Mouse (Mus musculus): ENCODE data around the gene Klf6. TPM values are rescaled to one million over a fixed set of nuclear protein-coding genes. Genes with fewer than 3 reads are reported as not detected.

Klf6 gene
- polyA plus RNA-seq, 1 experiment from 2014 or later = 74.9 TPM

- DNase-seq (ENCODE audit: low spot score) = peak; percentile 34
These were observed 1.5 kb downstream of the Klf6 start for GRCm38 (mm10) chr13:5862626-5863407.

- DNase-seq (ENCODE audit: low spot score) = peak; percentile 17
These were observed 2.2 kb downstream of the Klf6 start for GRCm38 (mm10) chr13:5863408-5863891.

GRCm38 (mm10) chr13:5864265-5865097, 3.2 kb downstream of the Klf6 start:
- DNase-seq (ENCODE audit: low spot score) = peak; percentile 49

GRCm38 (mm10) chr13:5865098-5865415, 3.8 kb downstream of the Klf6 start:
- no peak for DNase-seq (ENCODE audit: low spot score)

- no peak for DNase-seq (ENCODE audit: low spot score)
These were observed 4.8 kb downstream of the Klf6 start for GRCm38 (mm10) chr13:5866091-5866490.

GRCm38 (mm10) chr13:5866532-5866931, 5.2 kb downstream of the Klf6 start:
- DNase-seq (ENCODE audit: low spot score) = no peak

GRCm38 (mm10) chr13:5868376-5868775, 7.1 kb downstream of the Klf6 start:
- DNase-seq (ENCODE audit: low spot score) = no peak

GRCm38 (mm10) chr13:5869433-5869832, 8.2 kb downstream of the Klf6 start:
- no peak for DNase-seq (ENCODE audit: low spot score)

- no peak for DNase-seq (ENCODE audit: low spot score)
These were observed 8.6 kb downstream of the Klf6 start for GRCm38 (mm10) chr13:5869842-5870241.

GRCm38 (mm10) chr13:5870382-5871272, 9.3 kb downstream of the Klf6 start:
- DNase-seq (ENCODE audit: low spot score) = no peak

GRCm38 (mm10) chr13:5871414-5871813, 10.1 kb downstream of the Klf6 start:
- DNase-seq (ENCODE audit: low spot score) = no peak

- DNase-seq (ENCODE audit: low spot score) = no peak
These were observed 12.4 kb downstream of the Klf6 start for GRCm38 (mm10) chr13:5873681-5874080.

- DNase-seq (ENCODE audit: low spot score) = no peak
These were observed 14.2 kb downstream of the Klf6 start for GRCm38 (mm10) chr13:5875478-5875877.

- no peak for DNase-seq (ENCODE audit: low spot score)
These were observed 17.5 kb downstream of the Klf6 start for GRCm38 (mm10) chr13:5878748-5879147.

GRCm38 (mm10) chr13:5886810-5887209, 25.5 kb downstream of the Klf6 start:
- no peak for DNase-seq (ENCODE audit: low spot score)

- DNase-seq (ENCODE audit: low spot score) = no peak
These were observed 26.9 kb downstream of the Klf6 start for GRCm38 (mm10) chr13:5888164-5888563.

GRCm38 (mm10) chr13:5888731-5889130, 27.4 kb downstream of the Klf6 start:
- no peak for DNase-seq (ENCODE audit: low spot score)

GRCm38 (mm10) chr13:5890035-5890434, 28.8 kb downstream of the Klf6 start:
- DNase-seq (ENCODE audit: low spot score) = no peak

- DNase-seq (ENCODE audit: low spot score) = no peak
These were observed 31.6 kb downstream of the Klf6 start for GRCm38 (mm10) chr13:5892684-5893447.

- DNase-seq (ENCODE audit: low spot score) = no peak
These were observed 33.6 kb downstream of the Klf6 start for GRCm38 (mm10) chr13:5894910-5895309.

GRCm38 (mm10) chr13:5895851-5896250, 34.6 kb downstream of the Klf6 start:
- DNase-seq (ENCODE audit: low spot score) = no peak
